Comparison of ENCODE assay signal across 12 mouse cellular contexts in genomic region chr11:68113454-68114100, GRCm38 (mm10).
DNase-seq lines count a peak whose midpoint lies in the region; ATAC-seq and TF ChIP-seq lines count a peak whose summit lies in the region.
"Had no signal": no experiment of that assay in that cellular context is flagged by ENCODE, and none has a peak within 500 bp of the region (broad histone marks: within the 10 kb centered on the region; RNA-seq: fewer than 3 reads in every experiment).

No protein-coding gene starts in this region.

- no peaks in the 10 kb centered on the region for H3K27me3 ChIP-seq in hindbrain, embryonic 13.5 days
- H3K27me3 ChIP-seq in midbrain, embryonic 11.5 days (ENCODE audit: control insufficient read depth, insufficient read depth, low read length): no peaks in the 10 kb centered on the region
- H3K27me3 ChIP-seq: embryonic facial prominence, embryonic 12.5 days had no signal

- no peaks in the 10 kb centered on the region for H3K36me3 ChIP-seq in hindbrain, embryonic 13.5 days
- H3K36me3 ChIP-seq in midbrain, embryonic 11.5 days (ENCODE audit: control insufficient read depth, insufficient read depth, low read length): no peaks in the 10 kb centered on the region
- H3K36me3 ChIP-seq: embryonic facial prominence, embryonic 12.5 days; limb, embryonic 10.5 days had no signal

- H3K4me3 ChIP-seq in hindbrain, embryonic 13.5 days: no peak overlapping the region
- H3K4me3 ChIP-seq in midbrain, embryonic 11.5 days (ENCODE audit: low read depth, low read length): no peak overlapping the region
- H3K4me3 ChIP-seq: embryonic facial prominence, embryonic 12.5 days; limb, embryonic 10.5 days had no signal

- no peak for TF ChIP-seq POLR2A in brain, embryonic 14.5 days (IDR thresholded peaks at IDR 0.05; ENCODE audit: borderline replicate concordance, extremely low read depth, insufficient read depth, insufficient read length, poor library complexity, severe bottlenecking)

- DNase-seq in heart, adult 11 months: peak; percentile 85
- no peak for DNase-seq in heart, postnatal 36 days
- DNase-seq in brain, embryonic 14.5 days (ENCODE audit: low read depth): peak; percentile 56
- DNase-seq in midbrain, embryonic 11.5 days (ENCODE audit: low spot score, missing footprints): peak; percentile 92
- DNase-seq in thymus, postnatal 10 days (ENCODE audit: low spot score in 2 of 2): no peak
- no peak for DNase-seq in frontal cortex, postnatal 14 days (ENCODE audit: low spot score in 2 of 2)
- DNase-seq in thymus, postnatal 25 days: no peak
- DNase-seq: thymus, postnatal 4 days had no signal

- peak overlapping the region; percentile 56 for H3K27ac ChIP-seq in hindbrain, embryonic 13.5 days
- peak overlapping the region; percentile 51; the same call in 1 of the 2 replicates for H3K27ac ChIP-seq in midbrain, embryonic 11.5 days (ENCODE audit: low read depth, low read length)
- H3K27ac ChIP-seq: embryonic facial prominence, embryonic 12.5 days; limb, embryonic 10.5 days; macrophage had no signal

- intact Hi-C loops in heart, postnatal 36 days (cut with DNase I): loop anchor here (10.0 kb wide), 1 partner anchor 109 kb away; no protein-coding TSS in a partner anchor

- TF ChIP-seq CTCF in brain, embryonic 14.5 days (IDR thresholded peaks at IDR 0.05; ENCODE audit: borderline replicate concordance, extremely low read depth, insufficient read depth, insufficient read length): no peak

- peaks cover 19% of the 10 kb centered on the region for H3K4me1 ChIP-seq in hindbrain, embryonic 13.5 days (replicated peaks)
- H3K4me1 ChIP-seq in midbrain, embryonic 11.5 days (ENCODE audit: control insufficient read depth, insufficient read depth, low read length): peaks cover 11% of the 10 kb centered on the region
- H3K4me1 ChIP-seq: embryonic facial prominence, embryonic 12.5 days had no signal

- no peak overlapping the region for H3K9ac ChIP-seq in hindbrain, embryonic 13.5 days
- H3K9ac ChIP-seq in midbrain, embryonic 11.5 days (ENCODE audit: low read length): peak overlapping the region; percentile 12; the same call in 1 of the 2 replicates
- H3K9ac ChIP-seq: embryonic facial prominence, embryonic 12.5 days had no signal

- no peak for ATAC-seq in hindbrain, embryonic 13.5 days (ENCODE audit: low FRiP score)
- ATAC-seq in midbrain, embryonic 11.5 days (ENCODE audit: low FRiP score): no peak

- 10% methylated on average over 11 of the region's 11 CpGs for WGBS in hindbrain, embryonic 13.5 days
- 40% methylated on average over 11 of the region's 11 CpGs for WGBS in midbrain, embryonic 11.5 days

- H3K9me3 ChIP-seq in hindbrain, embryonic 13.5 days: no peaks in the 10 kb centered on the region
- H3K9me3 ChIP-seq in midbrain, embryonic 11.5 days (ENCODE audit: control insufficient read depth, low read length): no peaks in the 10 kb centered on the region
- H3K9me3 ChIP-seq: embryonic facial prominence, embryonic 12.5 days; limb, embryonic 10.5 days had no signal

- no peak overlapping the region for H3K4me2 ChIP-seq in hindbrain, embryonic 13.5 days
- no peak overlapping the region for H3K4me2 ChIP-seq in midbrain, embryonic 11.5 days
- H3K4me2 ChIP-seq: embryonic facial prominence, embryonic 12.5 days had no signal

Comparison
In these comparisons a context has a peak if more than half of its experiments do, and no peak if none do; other contexts are left out.
1. DNase-seq: peak in heart, adult 11 months (single experiment), brain, embryonic 14.5 days (single experiment) and midbrain, embryonic 11.5 days (single experiment); none in heart, postnatal 36 days (0 of 2), thymus, postnatal 10 days (0 of 2), frontal cortex, postnatal 14 days (0 of 2) and thymus, postnatal 25 days (single experiment).